Mouse (Mus musculus) midbrain, embryonic 16.5 days (tissue): ENCODE measurements around the gene Actn2. TPM values are rescaled to one million over a fixed set of nuclear protein-coding genes. Genes with fewer than 3 reads are reported as not detected.

Experiments
- ATAC-seq: fragments of 200-750 bp; cut with Nextera tagmentation; 2 replicates; pipeline ENCODE4 v1.8.0; 2017; ENCODE audit warnings: moderate TSS enrichment
- H3K27ac ChIP-seq: fragments of 300-500 bp; sonication (generic); 2 replicates; pipeline ENCODE4 v1.5.1; 2014; ENCODE audit warnings: mild to moderate bottlenecking, low read length, mixed read lengths
- H3K27me3 ChIP-seq: fragments of 300-500 bp; sonication (generic); 2 replicates; pipeline ENCODE4 v1.6.1; 2014; ENCODE audit warnings: low read depth, low read length, mixed read lengths; ENCODE audit not compliant: control insufficient read depth, insufficient read depth
- H3K36me3 ChIP-seq: fragments of 300-500 bp; sonication (generic); 2 replicates; pipeline ENCODE4 v1.6.1; 2014; ENCODE audit warnings: mild to moderate bottlenecking, low read length, moderate library complexity, mixed read lengths; ENCODE audit not compliant: control insufficient read depth, insufficient read depth
- H3K4me1 ChIP-seq: fragments of 300-500 bp; sonication (generic); 2 replicates; pipeline ENCODE4 v1.6.1; 2014; ENCODE audit warnings: mild to moderate bottlenecking, low read length, mixed read lengths; ENCODE audit not compliant: control insufficient read depth, insufficient read depth
- H3K4me2 ChIP-seq: fragments of 300-500 bp; sonication (generic); 2 replicates; pipeline ENCODE4 v1.6.1; 2014; ENCODE audit warnings: mild to moderate bottlenecking, low read length, mixed read lengths
- H3K4me3 ChIP-seq: fragments of 300-500 bp; sonication (generic); 2 replicates; pipeline ENCODE4 v1.5.1; 2014; ENCODE audit warnings: low read depth, mild to moderate bottlenecking, low read length, moderate library complexity, mixed read lengths
- H3K9ac ChIP-seq: fragments of 300-500 bp; sonication (generic); 2 replicates; pipeline ENCODE4 v1.6.1; 2014; ENCODE audit warnings: low read depth, low read length, mixed read lengths
- H3K9me3 ChIP-seq: fragments of 300-500 bp; sonication (generic); replicated peaks from 2 replicates; pipeline ENCODE4 v1.6.1; 2014; ENCODE audit warnings: mild to moderate bottlenecking, low read length, mixed read lengths; ENCODE audit not compliant: control insufficient read depth, poor library complexity, severe bottlenecking
- WGBS: fragments of 180-500 bp; shearing (Covaris S2); extraction: QIAGEN DNeasy Blood & Tissue Kit; methylation state at CpG from one replicate; pipeline ENCODE4 v1.1.7; 2014; 5-methylcytosine and 5-hydroxymethylcytosine counted together
- polyA plus RNA-seq: library from polyadenylated mRNA; unstranded; fragments of >200 nt; fragmentation: Nextera tagmentation; extraction: Ambion mirVana; gene quantifications from 2 replicates; pipeline ENCODE4 v1.2.1, GENCODE M21; 2015

Actn2 gene
- polyA plus RNA-seq, 1 experiment from 2014 or later = 3.3 TPM

- Histone ChIP-seq H3K27me3 (no peaks in the 10 kb centered on the region), H3K4me2 (no peak overlapping the region), H3K27ac (no peak overlapping the region), H3K9ac (no peak overlapping the region), H3K36me3 (no peaks in the 10 kb centered on the region), H3K4me1 (no peaks in the 10 kb centered on the region), H3K4me3 (no peak overlapping the region), H3K9me3 (no peaks in the 10 kb centered on the region)
- 96% methylated on average over 6 of the region's 6 CpGs for WGBS
- no peak for ATAC-seq
These were observed 13.0 kb downstream of the Actn2 start for GRCm38 (mm10) chr13:12327577-12327976.

- no peak overlapping the region for H3K9ac ChIP-seq
- H3K27me3 ChIP-seq = no peaks in the 10 kb centered on the region
- no peak overlapping the region for H3K4me2 ChIP-seq
- WGBS = 87% methylated on average over 12 of the region's 12 CpGs
- H3K4me1 ChIP-seq = no peaks in the 10 kb centered on the region
- no peaks in the 10 kb centered on the region for H3K9me3 ChIP-seq
- ATAC-seq = no peak
- no peaks in the 10 kb centered on the region for H3K36me3 ChIP-seq
- no peak overlapping the region for H3K4me3 ChIP-seq
- H3K27ac ChIP-seq = no peak overlapping the region
These were observed 17.4 kb downstream of the Actn2 start for GRCm38 (mm10) chr13:12323076-12323625.

- no peak for ATAC-seq
- WGBS = 70% methylated on average over 2 of the region's 2 CpGs
- no peak overlapping the region for H3K4me2 ChIP-seq
- no peaks in the 10 kb centered on the region for H3K9me3 ChIP-seq
- no peak overlapping the region for H3K4me3 ChIP-seq
- H3K27ac ChIP-seq = no peak overlapping the region
- no peak overlapping the region for H3K9ac ChIP-seq
- H3K27me3 ChIP-seq = no peaks in the 10 kb centered on the region
- H3K4me1 ChIP-seq = no peaks in the 10 kb centered on the region
- no peaks in the 10 kb centered on the region for H3K36me3 ChIP-seq
These were observed 20.4 kb downstream of the Actn2 start for GRCm38 (mm10) chr13:12320148-12320547.

- Histone ChIP-seq H3K27me3 (no peaks in the 10 kb centered on the region), H3K4me3 (no peak overlapping the region), H3K36me3 (no peaks in the 10 kb centered on the region), H3K27ac (no peak overlapping the region), H3K4me1 (no peaks in the 10 kb centered on the region), H3K9me3 (no peaks in the 10 kb centered on the region), H3K4me2 (no peak overlapping the region), H3K9ac (no peak overlapping the region)
- 76% methylated on average over 5 of the region's 5 CpGs for WGBS
- ATAC-seq = no peak
These were observed 22.5 kb downstream of the Actn2 start for GRCm38 (mm10) chr13:12318017-12318416.

GRCm38 (mm10) chr13:12317191-12317765 lies 23.3 kb downstream of the Actn2 start:
- WGBS = 77% methylated on average over 6 of the region's 6 CpGs
- Histone ChIP-seq H3K4me1 (no peaks in the 10 kb centered on the region), H3K36me3 (no peaks in the 10 kb centered on the region), H3K4me3 (no peak overlapping the region), H3K9me3 (no peaks in the 10 kb centered on the region), H3K4me2 (no peak overlapping the region), H3K9ac (no peak overlapping the region), H3K27ac (no peak overlapping the region), H3K27me3 (no peaks in the 10 kb centered on the region)
- ATAC-seq = no peak

GRCm38 (mm10) chr13:12314173-12314572 lies 26.4 kb downstream of the Actn2 start:
- WGBS = 95% methylated on average over 6 of the region's 6 CpGs
- H3K4me3 ChIP-seq = no peak overlapping the region
- no peak for ATAC-seq
- H3K27ac ChIP-seq = no peak overlapping the region
- no peaks in the 10 kb centered on the region for H3K27me3 ChIP-seq
- no peak overlapping the region for H3K9ac ChIP-seq
- H3K4me1 ChIP-seq = no peaks in the 10 kb centered on the region
- H3K36me3 ChIP-seq = no peaks in the 10 kb centered on the region
- H3K4me2 ChIP-seq = no peak overlapping the region
- no peaks in the 10 kb centered on the region for H3K9me3 ChIP-seq

GRCm38 (mm10) chr13:12311930-12312492 lies 28.5 kb downstream of the Actn2 start:
- H3K4me2 ChIP-seq = no peak overlapping the region
- 70% methylated on average over 10 of the region's 10 CpGs for WGBS
- H3K9ac ChIP-seq = no peak overlapping the region
- no peaks in the 10 kb centered on the region for H3K27me3 ChIP-seq
- H3K9me3 ChIP-seq = no peaks in the 10 kb centered on the region
- H3K4me3 ChIP-seq = no peak overlapping the region
- no peak for ATAC-seq
- H3K27ac ChIP-seq = no peak overlapping the region
- H3K36me3 ChIP-seq = no peaks in the 10 kb centered on the region
- H3K4me1 ChIP-seq = no peaks in the 10 kb centered on the region

GRCm38 (mm10) chr13:12311371-12311770 lies 29.2 kb downstream of the Actn2 start:
- no peak overlapping the region for H3K4me3 ChIP-seq
- no peak overlapping the region for H3K4me2 ChIP-seq
- 80% methylated on average over 4 of the region's 4 CpGs for WGBS
- no peaks in the 10 kb centered on the region for H3K9me3 ChIP-seq
- no peaks in the 10 kb centered on the region for H3K27me3 ChIP-seq
- no peak overlapping the region for H3K9ac ChIP-seq
- no peak overlapping the region for H3K27ac ChIP-seq
- no peak for ATAC-seq
- no peaks in the 10 kb centered on the region for H3K36me3 ChIP-seq
- no peaks in the 10 kb centered on the region for H3K4me1 ChIP-seq

- Histone ChIP-seq H3K9me3 (no peaks in the 10 kb centered on the region), H3K36me3 (no peaks in the 10 kb centered on the region), H3K9ac (no peak overlapping the region), H3K27ac (no peak overlapping the region), H3K4me3 (no peak overlapping the region), H3K4me1 (no peaks in the 10 kb centered on the region), H3K27me3 (no peaks in the 10 kb centered on the region), H3K4me2 (no peak overlapping the region)
- no peak for ATAC-seq
- WGBS = 97% methylated on average over 3 of the region's 3 CpGs
These were observed 31.1 kb downstream of the Actn2 start for GRCm38 (mm10) chr13:12309446-12309845.
